Mouse (Mus musculus) bone marrow, adult 2 months (tissue): ENCODE results near the gene A730009L09Rik.

ENCODE experiments used
- CTCF ChIP-seq: fragments of 200-500 bp; IDR thresholded peaks from 2 replicates; pipeline ENCODE4 v1.5.1; 2011; ENCODE audit warnings: low read length, control low read depth; ENCODE audit not compliant: control insufficient read depth, insufficient read depth
- POLR2A ChIP-seq: fragments of 200-500 bp; IDR thresholded peaks from 2 replicates; pipeline ENCODE4 v1.6.1; 2011; ENCODE audit warnings: low read depth, mild to moderate bottlenecking, control low read depth, low read length, borderline replicate concordance; ENCODE audit not compliant: control insufficient read depth

DNA sequence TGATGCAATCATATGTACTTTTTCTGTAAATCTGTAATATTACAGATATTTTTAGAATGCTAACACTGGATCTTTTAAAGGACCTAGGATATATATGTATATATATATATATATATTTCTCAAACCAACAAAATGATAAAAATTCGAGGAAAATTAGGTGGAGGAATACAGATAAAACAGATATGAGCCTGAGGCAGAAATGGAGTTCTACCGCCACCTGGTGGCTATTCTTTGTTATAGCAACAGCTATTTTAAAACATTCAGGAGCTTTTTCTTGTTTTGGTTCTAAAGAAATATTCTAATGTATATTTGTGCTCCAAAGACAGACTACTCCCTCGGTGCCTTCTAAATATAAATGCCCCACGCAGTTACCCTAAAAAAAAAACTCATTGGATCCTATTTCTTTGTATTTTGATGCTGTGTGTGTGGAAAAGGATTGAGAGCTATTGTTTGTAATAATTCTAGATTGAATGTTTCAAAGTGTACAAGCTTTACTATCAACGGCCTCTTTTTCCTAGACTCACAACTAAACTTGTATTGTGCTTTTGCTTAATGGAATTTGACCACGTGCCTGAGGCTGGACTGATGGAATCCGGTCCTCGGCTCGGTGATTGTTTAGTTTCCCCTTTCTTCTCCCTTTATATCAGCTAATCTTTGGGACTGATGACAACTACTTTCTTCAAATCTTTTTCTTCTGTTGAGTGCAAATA, 44.8 kb downstream of the A730009L09Rik start:
- TF ChIP-seq POLR2A (no peak), CTCF (no peak)
